Mouse (Mus musculus) MEL (cell line): ENCODE data around the gene Cstf2t. TPM values are rescaled to one million over a fixed set of nuclear protein-coding genes. Genes with fewer than 3 reads are reported as not detected.

Source experiments
- DNase-seq: peaks from one replicate; pipeline ENCODE4 v3.0.0; 2011; ENCODE audit warnings: low read depth, low spot score
- H3K27ac ChIP-seq: 2 replicates; pipeline ENCODE4 v1.5.1; 2012; ENCODE audit warnings: low read depth, mild to moderate bottlenecking, control low read depth, low read length, moderate library complexity; ENCODE audit not compliant: control insufficient read depth
- H3K27me3 ChIP-seq, 2 experiments: fragments of 150-350 bp in 1 of 2; sonication (generic) in 1 of 2; 2 replicates each; pipeline ENCODE4 v1.6.1; 2012; ENCODE audit warnings: low read length in 2 of 2, mild to moderate bottlenecking in 2 of 2, improper control_type of control experiment in 1 of 2, moderate library complexity in 1 of 2; ENCODE audit not compliant: insufficient read depth in 2 of 2, control insufficient read depth in 1 of 2
- H3K36me3 ChIP-seq, 2 experiments: 2 replicates each; pipeline ENCODE4 v1.6.1; 2012 to 2014; ENCODE audit warnings: low read length in 2 of 2, improper control_type of control experiment in 1 of 2, inconsistent platforms in 1 of 2, mild to moderate bottlenecking in 1 of 2; ENCODE audit not compliant: insufficient read depth in 2 of 2, control insufficient read depth in 1 of 2
- H3K4me1 ChIP-seq, 2 experiments: fragments of 150-350 bp in 1 of 2; sonication (generic) in 1 of 2; 2 replicates each; pipeline ENCODE4 v1.6.1; 2012; ENCODE audit warnings: low read length in 2 of 2, improper control_type of control experiment in 1 of 2, mild to moderate bottlenecking in 1 of 2; ENCODE audit not compliant: insufficient read depth in 2 of 2, control insufficient read depth in 1 of 2
- H3K4me3 ChIP-seq, 2 experiments: fragments of 150-350 bp in 1 of 2; sonication (generic) in 1 of 2; 2 replicates each; pipeline ENCODE4 v1.5.1; 2012; ENCODE audit warnings: low read depth in 2 of 2, low read length in 2 of 2, mild to moderate bottlenecking in 2 of 2, moderate library complexity in 2 of 2, control low read depth in 1 of 2, improper control_type of control experiment in 1 of 2; ENCODE audit not compliant: control insufficient read depth in 1 of 2, insufficient read depth in 1 of 2
- H3K79me2 ChIP-seq: 2 replicates; pipeline ENCODE4 v1.6.1; 2012; ENCODE audit warnings: mild to moderate bottlenecking, low read length, moderate library complexity; ENCODE audit not compliant: control insufficient read depth, poor library complexity, insufficient read depth
- H3K9ac ChIP-seq: 2 replicates; pipeline ENCODE4 v1.6.1; 2012; ENCODE audit warnings: low read depth, mild to moderate bottlenecking, control low read depth, low read length, moderate library complexity; ENCODE audit not compliant: control insufficient read depth, poor library complexity, severe bottlenecking
- H3K9me3 ChIP-seq: fragments of 150-350 bp; sonication (generic); replicated peaks from 2 replicates; pipeline ENCODE4 v1.6.1; 2012; ENCODE audit warnings: mild to moderate bottlenecking, low read length, improper control_type of control experiment, moderate library complexity; ENCODE audit not compliant: insufficient read depth
- CHD1 ChIP-seq: IDR thresholded peaks from 2 replicates; pipeline ENCODE4 v1.6.1; 2012; ENCODE audit warnings: low read depth, mild to moderate bottlenecking, inconsistent platforms, low read length, improper control_type of control experiment
- E2F4 ChIP-seq: IDR thresholded peaks from 2 replicates; pipeline ENCODE4 v1.6.1; 2011; ENCODE audit warnings: low read depth, low read length, improper control_type of control experiment, borderline replicate concordance
- EP300 ChIP-seq, 2 experiments: IDR thresholded peaks; 2 replicates each; pipeline ENCODE4 v1.6.1; 2011; ENCODE audit warnings: improper control_type of control experiment in 2 of 2, low read length in 2 of 2, low read depth in 1 of 2, mild to moderate bottlenecking in 1 of 2
- ETS1 ChIP-seq: IDR thresholded peaks from 2 replicates; pipeline ENCODE4 v1.6.1; 2012; ENCODE audit warnings: low read depth, mild to moderate bottlenecking, inconsistent platforms, low read length, improper control_type of control experiment, moderate library complexity
- GABPA ChIP-seq: IDR thresholded peaks from 2 replicates; pipeline ENCODE4 v1.6.1; 2012; ENCODE audit warnings: low read depth, mild to moderate bottlenecking, inconsistent platforms, low read length, improper control_type of control experiment, moderate library complexity
- GATA1 ChIP-seq: IDR thresholded peaks from 2 replicates; pipeline ENCODE4 v1.6.1; 2011; ENCODE audit warnings: low read depth, low read length, improper control_type of control experiment
- JUND ChIP-seq: IDR thresholded peaks from 2 replicates; pipeline ENCODE4 v1.6.1; 2011; ENCODE audit warnings: low read depth, mild to moderate bottlenecking, improper control_type of control experiment, low read length
- KAT2A ChIP-seq: conservative IDR thresholded peaks from 2 replicates; pipeline ENCODE4 v1.6.1; 2012; ENCODE audit warnings: low read depth, low read length, improper control_type of control experiment, inconsistent platforms
- MAFK ChIP-seq: IDR thresholded peaks from 2 replicates; pipeline ENCODE4 v1.6.1; 2011; ENCODE audit warnings: low read depth, mild to moderate bottlenecking, low read length, improper control_type of control experiment, borderline replicate concordance
- MXI1 ChIP-seq: IDR thresholded peaks from 2 replicates; pipeline ENCODE4 v1.6.1; 2011; ENCODE audit warnings: mild to moderate bottlenecking, low read depth, low read length, improper control_type of control experiment
- POLR2AphosphoS5 ChIP-seq: IDR thresholded peaks from 2 replicates; pipeline ENCODE4 v1.6.1; 2012; ENCODE audit warnings: low read depth, borderline replicate concordance, mild to moderate bottlenecking, inconsistent platforms, low read length, moderate library complexity, mixed read lengths
- RAD21 ChIP-seq: IDR thresholded peaks from 2 replicates; pipeline ENCODE4 v1.6.1; 2011; ENCODE audit warnings: mild to moderate bottlenecking, low read depth, low read length, improper control_type of control experiment
- RCOR1 ChIP-seq: IDR thresholded peaks from 2 replicates; pipeline ENCODE4 v1.6.1; 2012; ENCODE audit warnings: low read depth, mild to moderate bottlenecking, inconsistent platforms, low read length, improper control_type of control experiment
- SIN3A ChIP-seq: IDR thresholded peaks from 2 replicates; pipeline ENCODE4 v1.6.1; 2012; ENCODE audit warnings: low read length, improper control_type of control experiment, inconsistent platforms
- TAL1 ChIP-seq: IDR thresholded peaks from 2 replicates; pipeline ENCODE4 v1.6.1; 2012; ENCODE audit warnings: mild to moderate bottlenecking, inconsistent platforms, low read length, moderate library complexity, mixed read lengths
- TCF12 ChIP-seq: IDR thresholded peaks from 2 replicates; pipeline ENCODE4 v1.6.1; 2014; ENCODE audit warnings: low read depth, mild to moderate bottlenecking, inconsistent platforms, low read length, improper control_type of control experiment, moderate library complexity
- USF2 ChIP-seq, 2 experiments: IDR thresholded peaks; 2 replicates each; pipeline ENCODE4 v1.6.1; 2011 to 2012; ENCODE audit warnings: improper control_type of control experiment in 2 of 2, low read length in 2 of 2, borderline replicate concordance in 1 of 2, inconsistent platforms in 1 of 2, low read depth in 1 of 2, mild to moderate bottlenecking in 1 of 2; ENCODE audit not compliant: insufficient read depth in 1 of 2
- ZMIZ1 ChIP-seq: IDR thresholded peaks from 2 replicates; pipeline ENCODE4 v1.6.1; 2012; ENCODE audit warnings: low read depth, mild to moderate bottlenecking, inconsistent platforms, low read length, improper control_type of control experiment, moderate library complexity
- polyA plus RNA-seq, 2 experiments: library from polyadenylated mRNA; stranded (reverse) in 1 of 2; unstranded in 1 of 2; fragments of >175 nt in 1 of 2; fragments of >200 nt in 1 of 2; gene quantifications; 2 replicates each; pipeline versions ENCODE4 v1.2.1 to v1.2.4; 2012; ENCODE audit warnings: low replicate concordance in 2 of 2, low read depth in 1 of 2; ENCODE audit not compliant: insufficient read length in 2 of 2, insufficient read depth in 1 of 2, missing spikeins in 1 of 2
- total RNA-seq: library from RNA; depleted of rRNA; stranded (reverse); fragments of 300-350 nt; gene quantifications from 2 replicates; pipeline ENCODE4 v1.2.3, GENCODE M21; 2012; rRNA removed

The Cstf2t gene
- total RNA-seq, result not detected in 2 replicates
- polyA plus RNA-seq, result not detected

- Histone ChIP-seq H3K9ac (no peak within 1 kb of the TSS), H3K4me1 (no peaks in the 10 kb centered on the region), H3K9me3 (no peaks in the 10 kb centered on the region), H3K36me3 (no peaks in the 10 kb centered on the region), H3K27ac (no peak within 1 kb of the TSS), H3K79me2 (no peaks in the 10 kb centered on the region), H3K4me3 (no peak within 1 kb of the TSS), H3K27me3 (no peaks in the 10 kb centered on the region)
- DNase-seq, result no peak
- TF ChIP-seq SIN3A (no peak), KAT2A (no peak), JUND (no peak), EP300 (IDR thresholded peaks at IDR 0.05; ENCODE audit: low read depth in 1 of 2, low read length in 2 of 2) (no peak), USF2 (IDR thresholded peaks at IDR 0.05; ENCODE audit: borderline replicate concordance in 1 of 2, insufficient read depth in 1 of 2, low read depth in 1 of 2, low read length in 2 of 2) (no peak), CHD1 (no peak), MXI1 (no peak), GATA1 (no peak), GABPA (no peak), MAFK (no peak), POLR2AphosphoS5 (no peak)
Observed at GRCm38 (mm10) chr19:31082662-31083429, at the start of gene Cstf2t. TSS of gene Cstf2t (plus strand) at chr19:31082837.

- Histone ChIP-seq H3K4me1 (no peaks in the 10 kb centered on the region), H3K27me3 (no peaks in the 10 kb centered on the region), H3K27ac (no peak overlapping the region), H3K36me3 (no peaks in the 10 kb centered on the region), H3K9ac (no peak overlapping the region), H3K4me3 (no peak overlapping the region), H3K9me3 (no peaks in the 10 kb centered on the region), H3K79me2 (no peaks in the 10 kb centered on the region)
- DNase-seq, result no peak
- TF ChIP-seq GATA1 (no peak), USF2 (IDR thresholded peaks at IDR 0.05; ENCODE audit: borderline replicate concordance in 1 of 2, insufficient read depth in 1 of 2, low read depth in 1 of 2, low read length in 2 of 2) (no peak), KAT2A (no peak), TAL1 (no peak), ETS1 (no peak), RCOR1 (no peak), E2F4 (no peak), TCF12 (no peak), POLR2AphosphoS5 (no peak), ZMIZ1 (no peak), RAD21 (no peak)
Observed at GRCm38 (mm10) chr19:31038951-31039350, 43.7 kb upstream of the Cstf2t start.
